Mouse (Mus musculus): ENCODE measurements around the gene Gstm5. TPM values are rescaled to one million over a fixed set of nuclear protein-coding genes. Genes with fewer than 3 reads are reported as not detected.

Gene Gstm5
- polyA plus RNA-seq, 1 experiment from 2014 or later: 208 TPM

DNA sequence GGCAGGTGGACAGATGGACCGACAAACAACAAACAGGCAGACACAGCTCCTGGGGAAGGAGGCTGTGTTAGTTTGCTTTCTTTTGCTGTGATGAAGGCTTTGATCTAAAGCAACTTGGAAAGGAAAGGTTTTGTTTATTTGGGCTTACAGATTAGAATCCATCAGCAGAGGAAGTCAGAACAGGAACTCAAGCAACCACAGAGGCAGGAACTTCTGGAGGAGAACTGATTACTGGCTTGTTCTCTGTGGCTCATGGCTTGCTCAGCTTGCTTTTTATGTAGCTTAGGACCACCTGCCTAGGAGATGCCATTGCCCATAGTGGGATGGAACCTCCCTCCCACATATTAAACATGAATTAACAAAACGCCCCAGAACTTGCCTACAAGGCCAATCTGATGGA, 33.1 kb upstream of the Gstm5 start:
- no peaks in the 10 kb centered on the region for H3K9me3 ChIP-seq
- WGBS: 77% methylated on average over 2 of the region's 2 CpGs
- no peaks in the 10 kb centered on the region for H3K36me3 ChIP-seq (replicated peaks)
- H3K4me3 ChIP-seq: no peak overlapping the region
- H3K27ac ChIP-seq (replicated peaks): no peak overlapping the region
- DNase-seq (ENCODE audit: low spot score): no peak
- H3K4me1 ChIP-seq: 0 out of 2 replicates have a peak, but pooled peaks cover 4% of the 10 kb centered on the region
- H3K27me3 ChIP-seq (replicated peaks; ENCODE audit: low read depth, poor library complexity, severe bottlenecking): no peaks in the 10 kb centered on the region

GRCm38 (mm10) chr3:107863471-107863870, 32.1 kb upstream of the Gstm5 start:
- WGBS: 85% methylated on average over 5 of the region's 5 CpGs
- H3K27ac ChIP-seq (replicated peaks): no peak overlapping the region

GRCm38 (mm10) chr3:107863898-107864603, 31.6 kb upstream of the Gstm5 start:
- peak; percentile 89 for DNase-seq (ENCODE audit: low spot score)
- Histone ChIP-seq H3K9me3 (no peaks in the 10 kb centered on the region), H3K36me3 (replicated peaks) (no peaks in the 10 kb centered on the region), H3K27ac (replicated peaks) (no peak overlapping the region), H3K4me1 (peaks cover 3% of the 10 kb centered on the region), H3K4me3 (peak overlapping the region; percentile 8; the same call in 1 of the 2 replicates), H3K27me3 (replicated peaks; ENCODE audit: low read depth, poor library complexity, severe bottlenecking) (peaks cover 7% of the 10 kb centered on the region; the same call in 1 of the 2 replicates)
- 11% methylated on average over 2 of the region's 2 CpGs for WGBS

More at GRCm38 (mm10) chr3:107863471-107863870, 32.1 kb upstream of the Gstm5 start:
- Histone ChIP-seq H3K4me3 (peak overlapping the region; percentile 8; the same call in 1 of the 2 replicates), H3K36me3 (replicated peaks) (no peaks in the 10 kb centered on the region), H3K4me1 (0 out of 2 replicates have a peak, but pooled peaks cover under 1% of the 10 kb centered on the region), H3K9me3 (no peaks in the 10 kb centered on the region), H3K27me3 (replicated peaks; ENCODE audit: low read depth, poor library complexity, severe bottlenecking) (peaks cover 2% of the 10 kb centered on the region; the same call in 1 of the 2 replicates)
- no peak for DNase-seq (ENCODE audit: low spot score)

GRCm38 (mm10) chr3:107865364-107866091, 30.1 kb upstream of the Gstm5 start:
- no peak for DNase-seq (ENCODE audit: low spot score)
- Histone ChIP-seq H3K4me3 (no peak overlapping the region), H3K9me3 (no peaks in the 10 kb centered on the region), H3K27me3 (replicated peaks; ENCODE audit: low read depth, poor library complexity, severe bottlenecking) (peaks cover 7% of the 10 kb centered on the region; the same call in 1 of the 2 replicates), H3K36me3 (replicated peaks) (no peaks in the 10 kb centered on the region), H3K4me1 (peaks cover 11% of the 10 kb centered on the region), H3K27ac (replicated peaks) (no peak overlapping the region)
- WGBS: 75% methylated on average over 10 of the region's 10 CpGs

- H3K36me3 ChIP-seq (replicated peaks): no peaks in the 10 kb centered on the region
- H3K9me3 ChIP-seq: no peaks in the 10 kb centered on the region
- no peak overlapping the region for H3K4me3 ChIP-seq
- no peak overlapping the region; the same call in 1 of the 2 replicates for H3K27ac ChIP-seq (replicated peaks)
- 5% methylated on average over 8 of the region's 8 CpGs for WGBS
- peaks cover 7% of the 10 kb centered on the region; the same call in 1 of the 2 replicates for H3K27me3 ChIP-seq (replicated peaks; ENCODE audit: low read depth, poor library complexity, severe bottlenecking)
- DNase-seq (ENCODE audit: low spot score): peak; percentile 88
- H3K4me1 ChIP-seq: peaks cover 11% of the 10 kb centered on the region
Observed at GRCm38 (mm10) chr3:107867086-107867485, 28.5 kb upstream of the Gstm5 start.

DNA sequence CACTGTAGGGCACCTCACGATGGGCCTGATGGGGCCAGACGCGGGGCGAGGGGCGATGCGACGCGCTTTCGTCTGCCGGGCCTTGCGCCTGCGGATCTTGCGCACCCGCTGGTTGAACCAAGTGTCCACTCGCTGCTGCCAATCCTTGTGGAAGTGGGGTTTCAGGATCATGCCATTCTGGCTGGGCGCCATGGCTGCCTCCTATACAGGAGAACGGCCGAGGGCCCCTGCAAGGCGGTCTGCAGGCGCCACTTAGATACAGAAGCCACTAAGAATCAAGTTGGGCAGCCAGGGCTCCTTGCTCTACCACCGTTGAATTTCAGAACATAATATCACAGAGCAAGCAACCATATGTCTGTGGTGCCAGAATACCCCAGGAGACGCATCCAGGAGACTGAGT, 27.2 kb upstream of the Gstm5 start:
- no peaks in the 10 kb centered on the region for H3K9me3 ChIP-seq
- DNase-seq (ENCODE audit: low spot score): no peak

DNA sequence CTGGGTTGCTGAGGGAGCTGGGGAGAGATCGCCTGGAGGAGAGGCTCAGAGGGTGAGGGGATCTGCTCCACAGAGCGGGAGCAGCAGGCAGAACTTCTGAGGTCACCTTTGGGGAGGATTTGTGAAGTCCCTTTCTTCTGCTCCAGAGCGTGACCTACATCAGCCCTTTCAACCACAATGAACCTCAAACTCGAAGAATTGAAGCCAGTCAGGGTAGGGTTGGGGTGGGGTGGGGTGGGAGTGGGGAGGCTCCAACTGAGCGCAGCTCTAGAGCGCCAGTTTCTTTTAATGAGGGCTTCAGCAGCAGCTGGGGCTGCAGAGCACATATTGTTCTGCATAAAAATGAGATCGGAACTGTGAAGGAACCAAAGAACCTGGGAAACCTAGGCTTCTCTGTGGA, 26.5 kb upstream of the Gstm5 start:
- Histone ChIP-seq H3K9me3 (no peaks in the 10 kb centered on the region), H3K36me3 (replicated peaks) (no peaks in the 10 kb centered on the region), H3K27ac (replicated peaks) (peak overlapping the region; percentile 70), H3K4me1 (peaks cover 19% of the 10 kb centered on the region), H3K4me3 (no peak overlapping the region), H3K27me3 (replicated peaks; ENCODE audit: low read depth, poor library complexity, severe bottlenecking) (peaks cover 7% of the 10 kb centered on the region; the same call in 1 of the 2 replicates)
- no peak for DNase-seq (ENCODE audit: low spot score)
- 23% methylated on average over 7 of the region's 7 CpGs for WGBS

More for the DNA sequence above, 27.2 kb upstream of the Gstm5 start:
- H3K36me3 ChIP-seq (replicated peaks): no peaks in the 10 kb centered on the region
- H3K4me1 ChIP-seq: peaks cover 14% of the 10 kb centered on the region
- no peak overlapping the region; the same call in 1 of the 2 replicates for H3K27ac ChIP-seq (replicated peaks)
- peaks cover 7% of the 10 kb centered on the region; the same call in 1 of the 2 replicates for H3K27me3 ChIP-seq (replicated peaks; ENCODE audit: low read depth, poor library complexity, severe bottlenecking)
- 91% methylated on average over 22 of the region's 22 CpGs for WGBS
- H3K4me3 ChIP-seq: no peak overlapping the region

- H3K27me3 ChIP-seq (replicated peaks; ENCODE audit: low read depth, poor library complexity, severe bottlenecking): peaks cover 7% of the 10 kb centered on the region; the same call in 1 of the 2 replicates
- no peaks in the 10 kb centered on the region for H3K36me3 ChIP-seq (replicated peaks)
- H3K4me3 ChIP-seq: no peak overlapping the region
- H3K27ac ChIP-seq (replicated peaks): no peak overlapping the region
- no peaks in the 10 kb centered on the region for H3K9me3 ChIP-seq
- no peak for DNase-seq (ENCODE audit: low spot score)
- H3K4me1 ChIP-seq: peaks cover 19% of the 10 kb centered on the region
- 68% methylated on average over 4 of the region's 4 CpGs for WGBS
Observed at GRCm38 (mm10) chr3:107869925-107870324, 25.7 kb upstream of the Gstm5 start.

GRCm38 (mm10) chr3:107873335-107874251, 22.0 kb upstream of the Gstm5 start:
- Histone ChIP-seq H3K27ac (replicated peaks) (no peak overlapping the region; the same call in 1 of the 2 replicates), H3K27me3 (replicated peaks; ENCODE audit: low read depth, poor library complexity, severe bottlenecking) (peaks cover 4% of the 10 kb centered on the region; the same call in 1 of the 2 replicates)
- 58% methylated on average over 24 of the region's 24 CpGs for WGBS

GRCm38 (mm10) chr3:107875231-107875630, 20.4 kb upstream of the Gstm5 start:
- H3K4me3 ChIP-seq: no peak overlapping the region
- no peak for DNase-seq (ENCODE audit: low spot score)
- H3K4me1 ChIP-seq: peaks cover 8% of the 10 kb centered on the region
- no peaks in the 10 kb centered on the region for H3K36me3 ChIP-seq (replicated peaks)
- H3K9me3 ChIP-seq: no peaks in the 10 kb centered on the region
- H3K27me3 ChIP-seq (replicated peaks; ENCODE audit: low read depth, poor library complexity, severe bottlenecking): no peaks in the 10 kb centered on the region
- H3K27ac ChIP-seq (replicated peaks): no peak overlapping the region
- 75% methylated on average over 6 of the region's 6 CpGs for WGBS

More at GRCm38 (mm10) chr3:107873335-107874251, 22.0 kb upstream of the Gstm5 start:
- Histone ChIP-seq H3K9me3 (no peaks in the 10 kb centered on the region), H3K4me3 (no peak overlapping the region), H3K36me3 (replicated peaks) (no peaks in the 10 kb centered on the region), H3K4me1 (peaks cover 19% of the 10 kb centered on the region)
- DNase-seq (ENCODE audit: low spot score): no peak

DNA sequence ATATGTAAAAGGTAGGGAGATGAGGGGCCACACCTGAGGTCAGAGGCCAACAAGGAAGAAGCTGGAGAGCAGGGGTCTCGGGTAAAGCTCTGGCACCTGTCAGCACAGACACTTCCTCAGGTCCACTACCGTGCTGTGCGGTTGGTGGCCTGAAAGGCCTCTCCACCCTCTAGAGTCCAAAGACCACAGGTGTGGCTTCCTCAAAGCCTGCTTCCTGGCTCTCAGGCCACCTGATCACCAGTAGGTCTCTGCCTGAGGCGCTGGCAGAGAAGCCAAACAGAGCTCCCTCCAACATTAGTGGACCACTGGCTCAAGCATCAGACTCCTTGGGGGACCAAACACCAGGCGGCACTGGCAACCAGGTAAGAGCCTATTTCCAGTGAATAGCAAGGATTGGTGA, 18.6 kb upstream of the Gstm5 start, which contains the start of gene Eps8l3:
Gene Eps8l3 (plus strand): TSS at position 225 of the 400 bp plus-strand sequence.
- Histone ChIP-seq H3K9me3 (no peaks in the 10 kb centered on the region), H3K27me3 (replicated peaks; ENCODE audit: low read depth, poor library complexity, severe bottlenecking) (no peaks in the 10 kb centered on the region), H3K27ac (replicated peaks) (no peak within 1 kb of the TSS), H3K4me1 (peaks cover 8% of the 10 kb centered on the region), H3K36me3 (replicated peaks) (no peaks in the 10 kb centered on the region), H3K4me3 (no peak within 1 kb of the TSS)
- DNase-seq (ENCODE audit: low spot score): no peak
- 89% methylated on average over 5 of the region's 5 CpGs for WGBS

All from embryonic facial prominence, embryonic 10.5 days (tissue).